Mouse (Mus musculus) testis, adult 2 months (tissue): ENCODE results near the gene Rnf168.
"Not testable (repeated sequence)": the region's sequence is repeated elsewhere in the genome, so short reads cannot be mapped to it uniquely, and the experiment has no call there.

Source experiments
- CTCF ChIP-seq: fragments of 200-500 bp; IDR thresholded peaks from 2 replicates; pipeline ENCODE4 v1.5.1; 2012; ENCODE audit warnings: low read depth, mild to moderate bottlenecking, inconsistent platforms, low read length, moderate library complexity; ENCODE audit not compliant: control insufficient read depth, insufficient read depth, insufficient replicate concordance
- POLR2A ChIP-seq: fragments of 200-500 bp; IDR thresholded peaks from 2 replicates; pipeline ENCODE4 v1.6.1; 2012; ENCODE audit warnings: low read depth, mild to moderate bottlenecking, inconsistent platforms, low read length, moderate library complexity; ENCODE audit not compliant: control insufficient read depth

GRCm38 (mm10) chr16:32299617-32300016, 22.4 kb downstream of the Rnf168 start:
- not testable (repeated sequence) for TF ChIP-seq CTCF, POLR2A
